Mouse (Mus musculus): Measurements from ENCODE around the gene Bahcc1.

Bahcc1 gene

GRCm38 (mm10) chr11:120315832-120316689, 83.3 kb downstream of the Bahcc1 start:
- DNase-seq (ENCODE audit: low read depth) = peak; percentile 95

DNA sequence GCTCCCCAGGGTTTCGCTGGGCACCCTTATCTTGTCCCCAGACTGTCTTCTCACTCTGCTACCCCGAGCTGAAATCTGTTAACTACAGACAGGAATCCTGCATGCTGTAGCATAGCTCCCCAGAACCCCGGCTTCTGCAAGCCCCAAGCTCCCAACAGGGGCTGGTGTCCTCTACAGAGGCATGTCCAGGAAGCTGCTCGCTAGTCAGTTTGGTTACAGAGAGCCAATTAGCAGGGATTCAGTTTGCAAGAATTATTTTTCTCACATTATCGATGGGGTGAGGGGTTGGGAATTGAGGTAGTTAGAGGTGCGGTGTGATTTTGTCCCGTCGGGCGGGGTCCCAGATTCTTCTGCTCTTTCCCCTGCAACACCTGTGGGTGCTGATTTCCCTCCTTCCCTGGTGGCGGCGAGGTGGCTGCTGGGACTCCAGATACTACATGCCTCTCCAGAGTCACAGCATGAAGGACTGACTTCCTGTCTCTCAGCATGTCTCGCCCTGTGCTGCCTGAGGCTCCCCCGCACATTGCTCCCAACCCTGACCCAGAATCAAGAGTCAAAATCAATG, 84.0 kb downstream of the Bahcc1 start:
- no peak for DNase-seq (ENCODE audit: low read depth)

GRCm38 (mm10) chr11:120317456-120317855, 84.7 kb downstream of the Bahcc1 start:
- DNase-seq (ENCODE audit: low read depth) = no peak

DNA sequence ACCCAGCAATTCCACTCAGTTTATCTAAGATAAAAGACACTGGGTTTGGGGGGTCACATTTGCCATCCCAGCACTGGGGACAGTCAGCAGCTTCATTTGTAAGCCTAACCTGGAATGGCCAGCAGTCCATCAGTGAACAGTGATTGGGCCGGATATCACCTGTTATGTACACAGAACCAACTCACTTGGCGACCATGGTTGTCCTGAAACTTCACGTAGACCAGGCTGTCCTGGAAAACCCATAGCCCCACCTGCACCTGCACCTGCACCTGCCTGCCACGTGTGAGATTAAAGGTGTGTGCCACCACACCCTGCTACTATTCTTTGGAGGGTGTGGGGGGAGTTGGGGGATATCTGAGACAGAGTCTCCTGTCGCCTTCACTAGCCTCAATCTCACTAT, 86.6 kb downstream of the Bahcc1 start:
- DNase-seq (ENCODE audit: low read depth) = no peak

GRCm38 (mm10) chr11:120320156-120320555, 87.4 kb downstream of the Bahcc1 start:
- no peak for DNase-seq (ENCODE audit: low read depth)

DNA sequence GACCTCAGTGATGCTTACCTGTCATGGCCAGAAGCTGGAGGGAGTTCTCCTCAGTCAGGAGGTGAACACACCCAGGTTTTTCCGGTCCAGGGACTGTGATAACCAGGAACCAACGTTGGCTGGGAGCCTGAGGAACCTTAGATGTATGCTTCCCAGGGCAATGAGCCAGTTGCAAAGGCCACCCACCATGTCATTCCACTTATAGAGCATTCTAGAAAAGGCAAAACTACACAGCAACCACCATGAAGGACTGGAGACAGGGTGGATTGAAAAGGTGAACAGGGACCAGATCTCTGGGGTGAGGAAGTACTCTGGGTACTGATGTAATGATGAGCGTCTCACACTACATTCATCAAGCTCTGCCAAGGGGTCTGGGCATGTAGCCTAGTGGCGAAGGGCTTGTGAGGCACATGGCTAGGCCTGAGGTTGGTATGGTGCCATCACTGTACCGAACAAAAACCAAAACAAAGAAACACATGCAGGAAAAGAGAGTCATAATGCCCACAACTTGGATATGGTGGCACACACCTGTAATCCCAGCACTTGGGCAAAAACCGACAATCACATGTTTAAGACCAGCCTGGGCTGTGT, 102.8 kb downstream of the Bahcc1 start:
- no peak for DNase-seq (ENCODE audit: low read depth)

DNA sequence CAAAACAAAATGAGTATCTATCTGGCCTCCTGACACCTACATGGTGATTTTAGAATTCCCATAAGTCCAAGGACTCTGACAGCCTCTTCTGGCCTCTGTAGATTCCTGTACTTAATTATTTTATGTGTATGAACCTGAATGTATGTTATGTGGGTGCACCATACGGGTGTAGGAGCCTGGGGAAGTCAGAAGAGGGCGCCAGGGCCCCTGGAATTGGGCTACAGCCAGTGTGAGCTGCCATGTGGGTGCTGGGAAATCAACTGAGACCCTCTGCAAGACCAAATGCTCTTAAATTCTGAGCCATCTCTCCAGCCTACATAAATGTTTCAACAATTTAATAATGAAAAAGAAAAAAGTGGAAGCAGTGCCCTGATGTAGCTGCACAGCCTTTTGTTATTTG, 104.7 kb downstream of the Bahcc1 start:
- DNase-seq (ENCODE audit: low read depth) = no peak

DNA sequence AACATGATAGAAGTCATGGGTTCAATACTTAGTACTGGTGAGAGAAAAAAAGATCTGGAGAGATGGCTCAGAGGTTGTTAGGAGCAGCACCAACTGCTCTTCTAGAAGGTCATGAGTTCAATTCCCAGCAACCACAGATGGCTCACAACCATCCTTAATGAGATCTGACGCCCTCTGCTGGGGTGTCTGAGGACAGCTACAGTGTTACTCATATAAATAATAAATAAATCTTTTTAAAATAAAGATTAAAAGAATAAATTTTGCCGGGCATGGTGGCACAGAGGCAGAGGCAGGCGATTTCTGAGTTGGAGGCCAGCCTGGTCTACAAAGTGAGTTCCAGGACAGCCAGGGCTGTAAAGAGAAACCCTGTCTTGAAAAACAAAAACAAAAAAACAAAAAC, 106.0 kb downstream of the Bahcc1 start:
- no peak for DNase-seq (ENCODE audit: low read depth)

GRCm38 (mm10) chr11:120339978-120340513, 107.3 kb downstream of the Bahcc1 start:
- DNase-seq (ENCODE audit: low read depth) = no peak

GRCm38 (mm10) chr11:120341661-120342060, 108.9 kb downstream of the Bahcc1 start:
- no peak for DNase-seq (ENCODE audit: low read depth)

Measured in fibroblast of lung, adult 2 months (primary cell).